Mouse (Mus musculus) testis, adult 2 months (tissue): ENCODE results near the gene Taf10.

Source experiments
- CTCF ChIP-seq: fragments of 200-500 bp; IDR thresholded peaks from 2 replicates; pipeline ENCODE4 v1.5.1; 2012; ENCODE audit warnings: low read depth, mild to moderate bottlenecking, inconsistent platforms, low read length, moderate library complexity; ENCODE audit not compliant: control insufficient read depth, insufficient read depth, insufficient replicate concordance
- POLR2A ChIP-seq: fragments of 200-500 bp; IDR thresholded peaks from 2 replicates; pipeline ENCODE4 v1.6.1; 2012; ENCODE audit warnings: low read depth, mild to moderate bottlenecking, inconsistent platforms, low read length, moderate library complexity; ENCODE audit not compliant: control insufficient read depth

DNA sequence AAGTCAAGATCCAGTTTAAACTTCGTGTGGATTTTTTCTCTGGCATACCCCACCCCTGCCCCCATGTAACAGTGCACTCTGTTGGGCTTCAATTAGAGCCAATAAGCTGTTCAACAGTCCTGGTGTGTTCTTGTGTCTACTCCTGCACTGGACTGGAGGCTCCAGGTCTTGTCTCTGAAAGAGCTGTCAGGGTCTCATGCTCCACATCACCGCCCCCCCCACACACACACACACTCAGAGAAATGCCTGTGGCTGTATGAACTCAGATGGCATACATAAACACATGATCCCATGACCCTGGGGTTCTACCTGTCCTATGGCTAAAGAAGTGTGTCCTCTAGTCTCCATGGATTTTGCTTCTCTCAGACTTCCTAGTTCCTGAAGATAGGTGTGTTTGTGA is 31.9 kb upstream of the Taf10 start:
- no peak for TF ChIP-seq CTCF
- TF ChIP-seq POLR2A = no peak
